Mouse (Mus musculus) heart, postnatal 25 days (tissue): ENCODE results near the gene Prkar1a. TPM values are rescaled to one million over a fixed set of nuclear protein-coding genes. Genes with fewer than 3 reads are reported as not detected.
A peak's percentile ranks its signal among the peaks of the same experiment; 100 is the strongest.

Experiments used
- DNase-seq: peaks from one replicate; pipeline ENCODE4 v3.0.0; 2022; ENCODE audit warnings: low spot score
- intact Hi-C: fragments of 180-260 bp; cut with DNase I; formaldehyde crosslinking; loops from one replicate; pipeline ENCODE4 v1.15.1; 2025
- total RNA-seq, 2 experiments: library from RNA; stranded (reverse); gene quantifications; 2 replicates each; pipeline ENCODE4 v1.2.3; 2021

Prkar1a gene
- total RNA-seq, 2 experiments from 2014 or later = 330 to 341 TPM

GRCm38 (mm10) chr11:109702031-109702815, 53.0 kb downstream of the Prkar1a start:
- intact Hi-C loops = no loop called here
- no peak for DNase-seq

- intact Hi-C loops = no loop called here
- no peak for DNase-seq
Measured at GRCm38 (mm10) chr11:109703845-109704244, 54.6 kb downstream of the Prkar1a start.

- intact Hi-C loops = no loop called here
- DNase-seq = no peak
Measured at GRCm38 (mm10) chr11:109704311-109705205, 55.4 kb downstream of the Prkar1a start.

- DNase-seq = no peak
- intact Hi-C loops = no loop called here
Measured at GRCm38 (mm10) chr11:109705336-109706054, 56.3 kb downstream of the Prkar1a start.

DNA sequence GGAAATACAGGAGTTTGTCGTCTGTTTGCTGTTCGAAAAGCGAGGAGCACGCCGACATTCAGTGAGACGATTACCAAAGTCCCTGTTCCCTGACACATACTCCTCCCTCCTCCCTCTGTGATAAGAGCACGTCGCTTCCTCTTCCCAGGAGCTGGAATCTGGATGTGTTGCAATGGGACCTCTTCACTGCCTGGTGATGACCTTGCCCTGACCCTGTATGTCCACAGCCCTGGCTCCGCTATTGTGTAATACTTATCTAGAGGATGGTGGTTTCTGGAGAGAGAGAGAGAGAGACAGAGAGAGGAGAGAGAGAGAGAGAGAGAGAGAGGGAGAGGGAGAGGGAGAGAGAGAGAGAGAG, 56.8 kb downstream of the Prkar1a start:
- intact Hi-C loops = no loop called here
- peak; percentile 37 for DNase-seq

GRCm38 (mm10) chr11:109706586-109706985, 57.4 kb downstream of the Prkar1a start:
- intact Hi-C loops = no loop called here
- DNase-seq = no peak

- no peak for DNase-seq
- intact Hi-C loops = no loop called here
Measured at GRCm38 (mm10) chr11:109707442-109707841, 58.2 kb downstream of the Prkar1a start.

GRCm38 (mm10) chr11:109708786-109709185, 59.6 kb downstream of the Prkar1a start:
- DNase-seq = no peak
- intact Hi-C loops = no loop called here

DNA sequence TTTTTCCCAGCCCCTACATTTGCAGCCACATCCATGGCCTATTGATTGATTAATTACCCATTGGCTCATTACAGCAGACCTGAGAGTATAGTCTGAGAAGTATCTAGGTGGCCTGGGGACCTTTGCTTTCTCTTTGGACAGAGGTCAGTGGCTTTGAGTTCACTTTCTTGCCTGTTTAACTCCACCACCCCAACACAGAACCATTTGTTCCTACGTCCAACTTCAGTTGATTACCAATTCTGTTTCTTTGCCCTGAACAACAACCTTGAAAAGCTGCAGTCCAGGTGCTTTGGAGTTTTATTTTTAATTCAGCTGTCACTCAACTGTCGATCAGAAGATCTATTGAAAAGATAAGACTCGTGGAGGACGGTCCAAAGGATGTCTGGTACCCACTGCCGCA, 60.3 kb downstream of the Prkar1a start:
- intact Hi-C loops = no loop called here
- DNase-seq = no peak

DNA sequence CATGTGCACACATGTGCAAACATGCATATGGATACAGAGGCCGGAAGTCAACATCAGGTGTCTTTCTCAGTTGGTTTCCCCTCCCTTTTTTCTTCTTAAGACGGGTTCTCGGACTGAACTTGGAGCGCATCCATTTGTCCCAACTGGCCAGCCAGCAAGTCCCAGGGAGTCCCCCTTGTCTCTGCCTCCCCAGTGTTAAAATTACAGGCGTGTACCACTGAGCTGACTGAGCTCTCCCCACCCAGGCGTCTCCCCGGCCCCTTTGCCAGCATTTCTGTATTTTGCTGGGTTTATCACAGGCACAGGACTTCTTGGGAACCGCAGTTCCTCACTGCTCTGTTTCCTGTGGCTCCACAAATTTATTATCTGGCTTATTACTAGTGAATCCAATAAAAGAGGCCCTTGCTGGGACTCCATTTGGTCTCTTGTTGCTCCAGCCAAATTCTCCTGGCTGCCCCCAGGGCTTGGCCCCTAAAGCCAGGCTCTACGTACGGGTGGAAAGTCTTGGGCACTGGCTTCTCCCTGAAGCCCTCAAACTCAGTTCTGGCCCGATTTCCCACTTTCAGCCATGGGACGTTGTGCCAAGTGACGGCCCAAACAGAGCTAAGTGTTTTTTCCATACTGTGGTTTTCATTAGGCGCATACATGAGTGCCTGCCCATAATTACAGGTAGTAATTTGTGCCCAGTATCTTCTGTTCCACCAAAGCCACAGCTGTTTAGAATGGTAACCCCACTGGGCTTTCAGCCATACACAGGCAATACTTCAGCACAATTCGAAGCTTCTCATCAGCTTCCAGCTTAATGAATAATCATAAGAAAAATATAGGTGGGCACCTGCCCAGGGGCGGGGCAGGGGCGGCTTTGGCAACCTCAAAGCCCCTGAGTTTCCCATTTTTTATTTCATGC, 65.4 kb downstream of the Prkar1a start:
- DNase-seq = peak; percentile 23
- intact Hi-C loops = no loop called here

- no peak for DNase-seq
- intact Hi-C loops = no loop called here
Measured at GRCm38 (mm10) chr11:109715311-109715781, 66.1 kb downstream of the Prkar1a start.

DNA sequence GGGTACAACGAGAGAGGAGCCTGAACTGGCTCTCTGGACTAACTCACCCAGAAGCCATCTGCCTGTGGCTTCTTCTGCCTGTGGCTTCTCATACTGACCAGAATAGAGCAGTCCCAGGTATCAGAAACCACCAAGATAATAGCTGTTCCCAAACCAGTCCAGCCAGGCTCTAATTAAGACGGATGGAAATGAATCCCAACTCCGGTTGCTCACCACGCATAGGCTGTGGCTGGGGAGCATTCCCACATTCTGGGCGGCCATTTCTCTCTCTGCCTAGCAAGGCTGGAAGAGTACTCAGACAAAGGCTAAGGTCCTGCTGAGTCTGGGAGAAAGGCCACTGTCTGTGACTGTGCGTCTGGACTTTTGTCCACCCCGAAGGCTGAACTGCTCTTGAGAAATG, 67.8 kb downstream of the Prkar1a start:
- DNase-seq = no peak
- intact Hi-C loops = no loop called here

DNA sequence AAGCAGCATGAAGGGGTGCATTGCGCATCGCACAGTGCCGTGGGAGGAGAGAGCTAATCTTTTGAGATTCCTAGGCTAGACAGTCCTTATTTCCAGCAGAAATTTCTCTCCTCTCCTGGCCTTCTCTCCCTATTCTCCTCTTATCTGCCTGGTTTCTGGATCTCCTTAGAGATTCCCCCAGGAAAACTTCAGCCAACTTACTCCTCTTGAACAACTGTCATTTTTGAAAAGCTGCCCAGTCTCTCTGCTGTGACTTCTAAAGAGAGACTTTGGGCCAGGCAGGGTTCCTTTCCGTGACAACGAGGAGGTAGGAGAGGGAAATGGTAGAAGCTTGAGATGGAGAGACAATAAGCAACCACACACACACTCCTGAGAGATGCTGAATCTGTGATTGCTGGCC, 68.2 kb downstream of the Prkar1a start:
- intact Hi-C loops = no loop called here
- no peak for DNase-seq

- DNase-seq = no peak
- intact Hi-C loops = no loop called here
Measured at GRCm38 (mm10) chr11:109717966-109718895, 69.0 kb downstream of the Prkar1a start.
